Mouse (Mus musculus): ENCODE measurements at regions not wholly inside any gene's neighbourhood (a gene's known extent, or its start where the extent isn't known, plus 50 kb on each side); places are given as distances from the start of the nearest gene placed in this dataset.

GRCm38 (mm10) chr3:139988938-139989337, 783.4 kb downstream of the Stpg2 start:
- no peaks in the 10 kb centered on the region for H3K36me3 ChIP-seq
- no peak overlapping the region for H3K4me2 ChIP-seq (replicated peaks)
- ATAC-seq (ENCODE audit: low FRiP score, low read depth): no peak
- H3K9ac ChIP-seq (replicated peaks): no peak overlapping the region
- no peaks in the 10 kb centered on the region for H3K27me3 ChIP-seq
- no peak overlapping the region for H3K27ac ChIP-seq (replicated peaks)
- H3K4me1 ChIP-seq: no peaks in the 10 kb centered on the region
- no peaks in the 10 kb centered on the region for H3K9me3 ChIP-seq
- WGBS: 65% methylated on average over 1 of the region's 1 CpGs
- H3K4me3 ChIP-seq: no peak overlapping the region

- Histone ChIP-seq H3K4me2 (replicated peaks) (no peak overlapping the region), H3K27me3 (no peaks in the 10 kb centered on the region), H3K9ac (replicated peaks) (no peak overlapping the region), H3K4me3 (no peak overlapping the region), H3K36me3 (no peaks in the 10 kb centered on the region), H3K27ac (replicated peaks) (no peak overlapping the region), H3K9me3 (no peaks in the 10 kb centered on the region), H3K4me1 (no peaks in the 10 kb centered on the region)
- no peak for ATAC-seq (ENCODE audit: low FRiP score, low read depth)
These were observed 783.9 kb downstream of the Stpg2 start for GRCm38 (mm10) chr3:139989380-139989779.

- Histone ChIP-seq H3K9me3 (no peaks in the 10 kb centered on the region), H3K9ac (replicated peaks) (no peak overlapping the region), H3K36me3 (no peaks in the 10 kb centered on the region), H3K27ac (replicated peaks) (no peak overlapping the region), H3K4me1 (no peaks in the 10 kb centered on the region), H3K4me3 (no peak overlapping the region), H3K4me2 (replicated peaks) (no peak overlapping the region), H3K27me3 (no peaks in the 10 kb centered on the region)
- ATAC-seq (ENCODE audit: low FRiP score, low read depth): no peak
- 86% methylated on average over 2 of the region's 2 CpGs for WGBS
These were observed 807.0 kb downstream of the Stpg2 start for GRCm38 (mm10) chr3:140012522-140012921.

- H3K9ac ChIP-seq (replicated peaks): no peak overlapping the region
- no peaks in the 10 kb centered on the region for H3K36me3 ChIP-seq
- no peak for ATAC-seq (ENCODE audit: low FRiP score, low read depth)
- no peaks in the 10 kb centered on the region for H3K9me3 ChIP-seq
- H3K4me3 ChIP-seq: no peak overlapping the region
- 82% methylated on average over 3 of the region's 3 CpGs for WGBS
- no peak overlapping the region for H3K27ac ChIP-seq (replicated peaks)
- 0 out of 2 replicates have a peak, but pooled peaks cover 4% of the 10 kb centered on the region for H3K4me1 ChIP-seq
- H3K4me2 ChIP-seq (replicated peaks): no peak overlapping the region
- no peaks in the 10 kb centered on the region for H3K27me3 ChIP-seq
These were observed 828.6 kb downstream of the Stpg2 start for GRCm38 (mm10) chr3:140034101-140034500.

- H3K9ac ChIP-seq (replicated peaks): no peak overlapping the region
- no peak overlapping the region for H3K27ac ChIP-seq (replicated peaks)
- H3K36me3 ChIP-seq: no peaks in the 10 kb centered on the region
- H3K9me3 ChIP-seq: no peaks in the 10 kb centered on the region
- H3K4me1 ChIP-seq: 0 out of 2 replicates have a peak, but pooled peaks cover 4% of the 10 kb centered on the region
- no peak overlapping the region for H3K4me3 ChIP-seq
- no peak overlapping the region for H3K4me2 ChIP-seq (replicated peaks)
- WGBS: 49% methylated on average over 2 of the region's 2 CpGs
- H3K27me3 ChIP-seq: no peaks in the 10 kb centered on the region
- peak; percentile 50; the same call in 1 of the 2 replicates for ATAC-seq (ENCODE audit: low FRiP score, low read depth)
These were observed 829.6 kb downstream of the Stpg2 start for GRCm38 (mm10) chr3:140035142-140035541.

GRCm38 (mm10) chr3:140044898-140045297, 839.4 kb downstream of the Stpg2 start:
- H3K9ac ChIP-seq (replicated peaks): no peak overlapping the region
- no peak overlapping the region for H3K4me2 ChIP-seq (replicated peaks)
- H3K27ac ChIP-seq (replicated peaks): no peak overlapping the region
- H3K27me3 ChIP-seq: no peaks in the 10 kb centered on the region
- no peaks in the 10 kb centered on the region for H3K9me3 ChIP-seq
- no peaks in the 10 kb centered on the region for H3K36me3 ChIP-seq
- no peaks in the 10 kb centered on the region for H3K4me1 ChIP-seq
- ATAC-seq (ENCODE audit: low FRiP score, low read depth): no peak
- no peak overlapping the region for H3K4me3 ChIP-seq

GRCm38 (mm10) chr3:140054634-140055033, 849.1 kb downstream of the Stpg2 start:
- WGBS: 73% methylated on average over 1 of the region's 1 CpGs
- Histone ChIP-seq H3K4me1 (no peaks in the 10 kb centered on the region), H3K4me2 (replicated peaks) (no peak overlapping the region), H3K27ac (replicated peaks) (no peak overlapping the region), H3K4me3 (no peak overlapping the region), H3K9me3 (no peaks in the 10 kb centered on the region), H3K9ac (replicated peaks) (no peak overlapping the region), H3K36me3 (no peaks in the 10 kb centered on the region), H3K27me3 (no peaks in the 10 kb centered on the region)
- ATAC-seq (ENCODE audit: low FRiP score, low read depth): no peak

- no peak overlapping the region for H3K4me3 ChIP-seq
These were observed 852.6 kb downstream of the Stpg2 start for GRCm38 (mm10) chr3:140057962-140058631.

GRCm38 (mm10) chr3:140059102-140059501, 853.6 kb downstream of the Stpg2 start:
- H3K4me1 ChIP-seq: no peaks in the 10 kb centered on the region
- H3K36me3 ChIP-seq: no peaks in the 10 kb centered on the region
- WGBS: 88% methylated on average over 3 of the region's 3 CpGs
- no peak overlapping the region for H3K9ac ChIP-seq (replicated peaks)
- H3K9me3 ChIP-seq: no peaks in the 10 kb centered on the region
- ATAC-seq (ENCODE audit: low FRiP score, low read depth): no peak
- H3K4me2 ChIP-seq (replicated peaks): no peak overlapping the region
- H3K27me3 ChIP-seq: no peaks in the 10 kb centered on the region
- no peak overlapping the region for H3K27ac ChIP-seq (replicated peaks)
- H3K4me3 ChIP-seq: no peak overlapping the region

More at GRCm38 (mm10) chr3:140057962-140058631, 852.6 kb downstream of the Stpg2 start:
- 86% methylated on average over 3 of the region's 3 CpGs for WGBS
- H3K36me3 ChIP-seq: no peaks in the 10 kb centered on the region
- no peaks in the 10 kb centered on the region for H3K27me3 ChIP-seq
- H3K27ac ChIP-seq (replicated peaks): no peak overlapping the region
- H3K4me2 ChIP-seq (replicated peaks): no peak overlapping the region
- no peak overlapping the region for H3K9ac ChIP-seq (replicated peaks)
- H3K9me3 ChIP-seq: no peaks in the 10 kb centered on the region
- no peaks in the 10 kb centered on the region for H3K4me1 ChIP-seq
- ATAC-seq (ENCODE audit: low FRiP score, low read depth): no peak

- no peak overlapping the region for H3K9ac ChIP-seq (replicated peaks)
- no peaks in the 10 kb centered on the region for H3K36me3 ChIP-seq
- H3K27ac ChIP-seq (replicated peaks): no peak overlapping the region
- WGBS: 85% methylated on average over 4 of the region's 4 CpGs
- H3K27me3 ChIP-seq: no peaks in the 10 kb centered on the region
- H3K9me3 ChIP-seq: no peaks in the 10 kb centered on the region
- H3K4me3 ChIP-seq: no peak overlapping the region
- H3K4me1 ChIP-seq: no peaks in the 10 kb centered on the region
- H3K4me2 ChIP-seq (replicated peaks): no peak overlapping the region
- no peak for ATAC-seq (ENCODE audit: low FRiP score, low read depth)
These were observed 854.1 kb downstream of the Stpg2 start for GRCm38 (mm10) chr3:140059522-140060110.

GRCm38 (mm10) chr3:140061769-140062381, 856.4 kb downstream of the Stpg2 start:
- Histone ChIP-seq H3K4me2 (replicated peaks) (no peak overlapping the region), H3K36me3 (no peaks in the 10 kb centered on the region), H3K27ac (replicated peaks) (no peak overlapping the region), H3K4me1 (no peaks in the 10 kb centered on the region), H3K9ac (replicated peaks) (no peak overlapping the region), H3K9me3 (no peaks in the 10 kb centered on the region), H3K27me3 (no peaks in the 10 kb centered on the region), H3K4me3 (no peak overlapping the region)
- ATAC-seq (ENCODE audit: low FRiP score, low read depth): no peak
- 91% methylated on average over 10 of the region's 10 CpGs for WGBS

GRCm38 (mm10) chr3:140062880-140063279, 857.4 kb downstream of the Stpg2 start:
- Histone ChIP-seq H3K27ac (replicated peaks) (no peak overlapping the region), H3K9ac (replicated peaks) (no peak overlapping the region), H3K4me2 (replicated peaks) (no peak overlapping the region), H3K4me1 (no peaks in the 10 kb centered on the region), H3K36me3 (no peaks in the 10 kb centered on the region), H3K27me3 (no peaks in the 10 kb centered on the region), H3K9me3 (no peaks in the 10 kb centered on the region), H3K4me3 (no peak overlapping the region)
- 88% methylated on average over 5 of the region's 5 CpGs for WGBS
- ATAC-seq (ENCODE audit: low FRiP score, low read depth): no peak

Measured in midbrain, embryonic 12.5 days (tissue).